Mouse (Mus musculus): ENCODE measurements at regions not wholly inside any gene's neighbourhood (a gene's known extent, or its start where the extent isn't known, plus 50 kb on each side); places are given as distances from the start of the nearest gene placed in this dataset.
"Not testable (repeated sequence)": the region's sequence is repeated elsewhere in the genome, so short reads cannot be mapped to it uniquely, and the experiment has no call there.

- DNase-seq (ENCODE audit: inconsistent ontology term) = no peak
These were observed 461.2 kb downstream of the Brinp3 start for GRCm38 (mm10) chr1:146955688-146956214.

GRCm38 (mm10) chr1:146956347-146956746 is 461.8 kb downstream of the Brinp3 start:
- DNase-seq (ENCODE audit: inconsistent ontology term) = no peak

- no peak for DNase-seq (ENCODE audit: inconsistent ontology term)
These were observed 465.9 kb downstream of the Brinp3 start for GRCm38 (mm10) chr1:146960448-146960847.

DNA sequence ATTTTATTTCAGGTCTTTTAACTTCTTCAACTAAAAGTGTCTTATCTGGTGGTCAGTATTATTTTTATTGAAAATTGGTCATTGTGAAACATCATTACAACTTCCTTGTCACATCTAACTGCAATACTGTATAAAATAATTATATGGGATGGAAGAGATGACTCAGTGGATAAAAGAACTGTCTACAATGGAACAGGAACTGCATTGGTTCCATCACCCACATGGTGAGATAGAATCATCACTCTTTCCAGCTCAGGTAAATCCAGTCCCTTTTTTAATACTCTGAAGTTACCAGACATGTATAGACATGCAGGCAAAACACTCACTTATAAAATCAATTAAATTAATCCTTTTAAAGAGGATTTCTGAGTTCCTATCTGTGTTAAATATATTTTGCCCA is 473.0 kb downstream of the Brinp3 start:
- DNase-seq (ENCODE audit: inconsistent ontology term) = no peak

GRCm38 (mm10) chr1:146967993-146968392 is 473.4 kb downstream of the Brinp3 start:
- no peak for DNase-seq (ENCODE audit: inconsistent ontology term)

DNA sequence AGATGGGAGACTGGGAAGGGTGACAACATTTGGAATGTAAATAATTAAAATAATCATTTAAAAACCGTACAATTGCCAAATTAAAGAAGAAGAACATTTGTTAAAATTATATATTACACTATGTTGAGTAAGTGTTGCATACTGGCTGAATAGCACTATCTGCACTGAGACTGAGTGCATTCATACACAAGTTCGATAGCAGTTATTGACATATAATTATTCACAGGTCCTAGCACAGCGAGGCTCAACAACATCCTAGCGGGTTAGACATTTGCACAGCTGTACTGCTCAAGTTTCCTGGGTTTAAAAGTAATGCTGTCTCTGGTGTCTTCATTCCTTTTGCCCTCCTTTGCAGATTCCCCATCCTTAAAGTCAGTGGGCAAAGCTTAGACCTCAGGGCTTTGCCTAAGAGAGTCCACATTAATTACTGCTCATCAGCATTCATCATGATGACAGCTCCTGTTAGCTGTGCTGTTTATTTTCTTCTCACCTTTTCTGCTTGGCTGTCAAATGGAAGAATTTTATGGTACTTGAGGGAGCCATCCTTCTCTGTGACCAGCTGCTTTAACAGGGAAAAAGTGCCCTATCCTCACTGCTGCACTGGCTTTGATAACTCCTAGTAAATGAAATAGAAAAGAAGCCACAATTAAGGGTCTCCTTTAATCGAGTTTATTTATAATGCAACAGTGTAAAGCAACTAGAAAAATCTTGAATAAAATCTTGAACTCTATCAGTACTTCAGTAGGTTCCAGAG is 489.1 kb downstream of the Brinp3 start:
- no peak for DNase-seq (ENCODE audit: inconsistent ontology term)

DNA sequence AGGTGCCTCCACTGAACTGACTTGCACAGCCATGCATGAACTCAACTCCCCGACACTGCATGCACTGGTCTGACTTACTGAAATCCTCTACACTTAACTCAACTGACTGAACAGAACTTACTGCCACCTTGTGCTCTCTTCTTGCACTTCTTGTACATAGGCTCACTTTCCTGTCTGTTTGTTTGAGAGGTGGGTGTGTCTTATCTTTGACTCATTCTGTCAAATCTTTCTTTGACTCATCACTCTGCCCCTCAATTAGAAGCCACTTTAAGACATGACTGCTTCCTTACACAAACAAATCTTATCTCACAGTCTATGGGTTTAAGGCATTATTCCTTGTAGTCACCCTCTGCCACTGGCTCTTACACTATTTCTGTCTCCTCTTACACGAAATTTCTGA is 505.5 kb downstream of the Brinp3 start:
- no peak for DNase-seq (ENCODE audit: inconsistent ontology term)

- DNase-seq (ENCODE audit: inconsistent ontology term) = no peak
These were observed 553.2 kb downstream of the Brinp3 start for GRCm38 (mm10) chr1:147047714-147048113.

DNA sequence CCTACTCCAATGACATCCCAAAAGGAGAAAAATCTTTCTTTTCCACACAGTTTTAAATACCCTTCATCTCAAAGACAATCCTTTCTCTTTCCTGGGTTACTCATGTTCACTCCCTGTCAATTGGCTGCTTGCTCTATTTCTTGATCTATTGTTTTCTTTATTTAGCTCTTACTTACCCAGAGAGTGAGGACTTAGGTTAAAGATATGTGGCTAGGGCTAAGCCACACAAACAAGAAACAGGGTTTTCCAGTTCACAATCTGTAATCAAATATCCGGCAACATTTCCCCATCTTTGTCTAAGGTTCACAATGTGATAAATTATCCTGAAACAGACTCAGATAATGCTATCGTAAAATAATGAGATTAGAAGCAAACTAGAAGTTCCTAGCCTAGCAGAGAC is 563.9 kb downstream of the Brinp3 start:
- no peak for DNase-seq (ENCODE audit: inconsistent ontology term)

DNA sequence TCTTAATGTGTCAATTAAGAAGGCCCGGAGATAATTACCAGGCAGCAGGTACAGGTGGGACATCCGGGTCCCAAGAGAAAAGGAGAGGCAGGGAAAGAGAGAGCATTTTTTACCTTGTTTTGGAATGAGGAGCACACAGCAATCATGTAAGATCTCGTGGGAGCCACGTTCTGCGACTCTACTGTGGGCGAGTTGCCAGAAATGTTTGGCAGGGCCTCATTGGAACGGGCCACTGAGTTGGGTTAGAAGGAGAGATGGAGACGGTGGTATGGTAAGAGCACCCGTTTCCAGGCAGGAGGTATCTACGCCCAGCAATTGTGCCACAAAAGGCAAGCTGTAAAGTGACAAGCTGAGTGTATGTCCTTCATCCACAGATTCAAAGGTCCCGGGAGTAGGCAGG is 579.6 kb downstream of the Brinp3 start:
- no peak for DNase-seq (ENCODE audit: inconsistent ontology term)

DNA sequence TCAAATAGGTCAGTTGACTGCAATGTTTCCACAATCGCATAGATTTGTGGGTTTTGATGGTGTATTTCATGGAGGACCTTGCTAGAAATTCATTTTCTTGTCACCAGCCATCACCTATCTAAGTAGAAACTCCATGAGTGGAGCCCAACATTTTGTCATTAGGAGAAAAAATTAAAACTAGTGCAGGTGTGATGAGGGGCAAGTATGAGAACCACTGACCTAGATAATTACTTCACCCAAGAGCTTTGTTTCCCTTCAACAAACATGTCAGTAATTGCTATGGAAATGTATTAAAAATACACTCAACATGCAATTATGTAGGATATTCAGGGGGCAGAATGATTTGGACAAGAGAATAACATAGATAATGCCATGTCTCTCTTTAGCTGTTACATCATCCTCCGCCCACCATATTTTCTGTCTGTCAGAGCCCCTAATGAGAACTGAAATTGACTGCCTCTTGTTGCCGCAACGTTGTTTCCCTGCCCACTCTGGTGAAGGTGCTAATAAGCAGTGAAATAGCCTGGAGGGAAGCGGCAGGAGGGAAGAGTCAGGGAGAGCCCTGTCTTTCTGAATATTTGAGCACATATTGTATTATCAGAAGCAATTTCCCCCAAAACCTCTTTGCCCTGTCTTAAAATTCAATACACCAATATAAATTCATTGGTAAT is 589.7 kb downstream of the Brinp3 start:
- peak; percentile 22 for DNase-seq (ENCODE audit: inconsistent ontology term)

GRCm38 (mm10) chr1:147125541-147125940 is 631.0 kb downstream of the Brinp3 start:
- DNase-seq (ENCODE audit: inconsistent ontology term) = no peak

DNA sequence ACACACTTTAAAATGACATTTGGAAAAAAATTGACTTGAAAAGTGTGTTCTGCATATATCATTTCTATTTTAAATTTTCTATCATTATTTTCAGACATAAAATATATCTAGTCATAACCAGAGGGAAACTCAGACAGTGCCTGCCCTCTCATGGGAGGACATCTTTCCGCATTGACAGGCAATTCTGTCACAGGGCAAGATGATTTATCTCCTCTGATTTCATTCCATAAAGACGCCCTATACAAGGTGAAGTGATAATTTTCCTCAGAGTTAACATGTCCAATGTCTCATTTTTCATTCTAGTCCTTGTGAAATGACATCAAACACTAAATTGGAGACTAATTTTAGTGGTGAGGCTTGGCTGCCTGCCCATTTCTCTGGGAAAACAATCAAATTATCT is 643.6 kb downstream of the Brinp3 start:
- DNase-seq (ENCODE audit: inconsistent ontology term) = no peak

GRCm38 (mm10) chr1:147175350-147175749 is 680.8 kb downstream of the Brinp3 start:
- DNase-seq (ENCODE audit: inconsistent ontology term) = no peak

GRCm38 (mm10) chr1:147186799-147187198 is 692.2 kb downstream of the Brinp3 start:
- DNase-seq (ENCODE audit: inconsistent ontology term) = no peak

GRCm38 (mm10) chr1:147187251-147188025 is 692.9 kb downstream of the Brinp3 start:
- no peak for DNase-seq (ENCODE audit: inconsistent ontology term)

DNA sequence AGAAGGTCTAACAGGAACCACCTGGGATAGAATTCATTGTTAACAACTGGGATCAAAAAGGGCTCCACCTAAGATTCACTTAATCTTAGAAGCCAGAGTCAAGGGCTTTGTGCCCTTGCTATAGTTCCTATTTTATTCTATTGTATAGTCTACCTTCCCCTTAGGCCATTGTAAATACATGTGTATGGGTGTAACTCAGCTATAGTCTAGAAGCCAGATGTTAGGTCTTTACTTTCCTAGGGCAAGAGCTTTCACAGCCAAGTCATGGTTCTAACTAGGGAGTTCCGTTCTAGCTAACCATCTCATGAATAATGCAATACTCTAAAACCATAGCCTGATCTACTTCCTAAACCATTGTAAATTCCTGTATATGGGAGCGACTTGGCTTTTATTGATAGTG is 705.4 kb downstream of the Brinp3 start:
- not testable (repeated sequence) for DNase-seq (ENCODE audit: inconsistent ontology term)

GRCm38 (mm10) chr1:147214890-147215289 is 720.3 kb downstream of the Brinp3 start:
- not testable (repeated sequence) for DNase-seq (ENCODE audit: inconsistent ontology term)

GRCm38 (mm10) chr1:147217965-147218364 is 723.4 kb downstream of the Brinp3 start:
- DNase-seq (ENCODE audit: inconsistent ontology term) = no peak

DNA sequence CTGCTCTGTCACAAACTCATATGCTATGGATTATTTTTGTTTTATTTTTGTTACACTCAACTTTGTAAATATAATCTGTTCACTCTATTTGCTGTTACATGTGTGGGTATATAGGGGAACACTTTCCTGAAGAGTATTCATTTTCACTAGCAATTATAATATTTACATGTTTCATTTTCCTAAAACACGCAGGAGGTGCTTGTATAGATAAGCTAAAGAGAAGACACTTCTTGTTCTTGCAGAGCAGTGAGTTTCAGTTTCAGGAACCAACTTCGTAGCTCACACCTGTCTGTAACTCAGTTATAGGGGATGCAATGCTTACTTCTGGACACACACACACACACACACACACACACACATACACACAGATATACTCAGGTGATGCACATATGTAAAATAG is 724.9 kb downstream of the Brinp3 start:
- DNase-seq (ENCODE audit: inconsistent ontology term) = no peak

- DNase-seq (ENCODE audit: inconsistent ontology term) = no peak
These were observed 728.8 kb downstream of the Brinp3 start for GRCm38 (mm10) chr1:147223232-147223925.

GRCm38 (mm10) chr1:147237565-147237964 is 743.0 kb downstream of the Brinp3 start:
- no peak for DNase-seq (ENCODE audit: inconsistent ontology term)

Measured in Muller cell, postnatal 12 days (primary cell).